Mouse (Mus musculus) hindbrain, embryonic 12.5 days (tissue): ENCODE data around the gene Snrnp200. TPM values are rescaled to one million over a fixed set of nuclear protein-coding genes. Genes with fewer than 3 reads are reported as not detected.
A peak's percentile ranks its signal among the peaks of the same experiment; 100 is the strongest.

Experiments used
- ATAC-seq: fragments of 200-750 bp; cut with Nextera tagmentation; 2 replicates; pipeline ENCODE4 v1.8.0; 2017; ENCODE audit warnings: moderate TSS enrichment; ENCODE audit not compliant: low FRiP score
- H3K27ac ChIP-seq: fragments of 300-500 bp; sonication (generic); 2 replicates; pipeline ENCODE4 v1.5.1; 2016; ENCODE audit warnings: mild to moderate bottlenecking
- H3K27me3 ChIP-seq: fragments of 300-500 bp; sonication (generic); 2 replicates; pipeline ENCODE4 v1.6.1; 2016; ENCODE audit warnings: mild to moderate bottlenecking
- H3K36me3 ChIP-seq: fragments of 300-500 bp; sonication (generic); 2 replicates; pipeline ENCODE4 v1.6.1; 2016; ENCODE audit warnings: mild to moderate bottlenecking
- H3K4me1 ChIP-seq: fragments of 300-500 bp; sonication (generic); 2 replicates; pipeline ENCODE4 v1.6.1; 2016
- H3K4me2 ChIP-seq: fragments of 300-500 bp; sonication (generic); replicated peaks from 2 replicates; pipeline ENCODE4 v1.6.1; 2016; ENCODE audit warnings: mild to moderate bottlenecking
- H3K4me3 ChIP-seq: fragments of 300-500 bp; sonication (generic); 2 replicates; pipeline ENCODE4 v1.5.1; 2016; ENCODE audit warnings: mild to moderate bottlenecking
- H3K9ac ChIP-seq: fragments of 300-500 bp; sonication (generic); 2 replicates; pipeline ENCODE4 v1.6.1; 2016; ENCODE audit warnings: mild to moderate bottlenecking, moderate library complexity
- H3K9me3 ChIP-seq: fragments of 300-500 bp; sonication (generic); replicated peaks from 2 replicates; pipeline ENCODE4 v1.6.1; 2016; ENCODE audit warnings: mild to moderate bottlenecking
- WGBS: fragments of 180-500 bp; shearing (Covaris S2); methylation state at CpG from one replicate; pipeline ENCODE4 v1.1.7; 2016; 5-methylcytosine and 5-hydroxymethylcytosine counted together
- polyA plus RNA-seq: library from polyadenylated mRNA; unstranded; fragments of >200 nt; fragmentation: Nextera tagmentation; extraction: Ambion mirVana; gene quantifications from 2 replicates; pipeline ENCODE4 v1.2.1, GENCODE M21; 2016

Gene Snrnp200
- polyA plus RNA-seq, 1 experiment from 2014 or later: 86.8 TPM

DNA sequence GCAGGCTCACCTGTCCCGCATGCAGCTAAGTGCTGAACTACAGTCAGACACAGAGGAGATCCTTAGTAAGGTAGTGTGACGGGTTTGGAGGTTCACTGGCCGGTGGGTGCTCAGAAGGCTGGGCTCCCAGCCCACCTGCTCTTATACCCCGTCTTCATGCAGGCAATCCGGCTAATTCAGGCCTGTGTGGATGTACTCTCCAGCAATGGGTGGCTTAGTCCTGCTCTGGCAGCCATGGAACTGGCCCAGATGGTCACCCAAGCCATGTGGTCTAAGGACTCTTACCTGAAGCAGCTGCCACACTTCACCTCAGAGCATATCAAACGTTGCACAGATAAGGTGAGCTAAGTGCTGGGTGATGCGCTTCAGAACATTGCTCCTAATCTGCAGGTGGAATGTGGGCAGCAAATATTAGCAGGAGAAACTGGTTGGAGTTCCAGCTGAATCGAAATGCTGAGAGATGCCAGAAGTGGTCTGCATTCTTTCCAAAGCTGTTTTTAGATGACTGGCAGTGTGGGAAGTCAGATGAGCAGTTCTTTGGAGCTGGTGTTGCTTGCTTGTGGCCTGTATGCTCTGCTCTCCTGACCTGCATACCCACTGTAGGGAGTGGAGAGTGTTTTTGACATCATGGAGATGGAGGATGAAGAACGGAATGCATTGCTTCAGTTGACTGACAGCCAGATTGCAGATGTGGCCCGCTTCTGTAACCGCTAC, 29.9 kb downstream of the Snrnp200 start:
- Histone ChIP-seq H3K4me1 (no peaks in the 10 kb centered on the region), H3K36me3 (peaks cover 93% of the 10 kb centered on the region), H3K4me3 (no peak overlapping the region), H3K4me2 (no peak overlapping the region), H3K27ac (no peak overlapping the region), H3K9me3 (no peaks in the 10 kb centered on the region), H3K9ac (no peak overlapping the region), H3K27me3 (no peaks in the 10 kb centered on the region)
- ATAC-seq: no peak
- WGBS: 94% methylated on average over 11 of the region's 11 CpGs

- no peaks in the 10 kb centered on the region for H3K27me3 ChIP-seq
- H3K9me3 ChIP-seq: no peaks in the 10 kb centered on the region
- no peak overlapping the region for H3K27ac ChIP-seq
- H3K9ac ChIP-seq: no peak overlapping the region
- ATAC-seq: no peak
- WGBS: 95% methylated on average over 2 of the region's 2 CpGs
- peaks cover 88% of the 10 kb centered on the region for H3K36me3 ChIP-seq
- H3K4me3 ChIP-seq: no peak overlapping the region
- no peaks in the 10 kb centered on the region for H3K4me1 ChIP-seq
- no peak overlapping the region for H3K4me2 ChIP-seq
These were observed 31.9 kb downstream of the Snrnp200 start for GRCm38 (mm10) chr2:127240065-127240464.

DNA sequence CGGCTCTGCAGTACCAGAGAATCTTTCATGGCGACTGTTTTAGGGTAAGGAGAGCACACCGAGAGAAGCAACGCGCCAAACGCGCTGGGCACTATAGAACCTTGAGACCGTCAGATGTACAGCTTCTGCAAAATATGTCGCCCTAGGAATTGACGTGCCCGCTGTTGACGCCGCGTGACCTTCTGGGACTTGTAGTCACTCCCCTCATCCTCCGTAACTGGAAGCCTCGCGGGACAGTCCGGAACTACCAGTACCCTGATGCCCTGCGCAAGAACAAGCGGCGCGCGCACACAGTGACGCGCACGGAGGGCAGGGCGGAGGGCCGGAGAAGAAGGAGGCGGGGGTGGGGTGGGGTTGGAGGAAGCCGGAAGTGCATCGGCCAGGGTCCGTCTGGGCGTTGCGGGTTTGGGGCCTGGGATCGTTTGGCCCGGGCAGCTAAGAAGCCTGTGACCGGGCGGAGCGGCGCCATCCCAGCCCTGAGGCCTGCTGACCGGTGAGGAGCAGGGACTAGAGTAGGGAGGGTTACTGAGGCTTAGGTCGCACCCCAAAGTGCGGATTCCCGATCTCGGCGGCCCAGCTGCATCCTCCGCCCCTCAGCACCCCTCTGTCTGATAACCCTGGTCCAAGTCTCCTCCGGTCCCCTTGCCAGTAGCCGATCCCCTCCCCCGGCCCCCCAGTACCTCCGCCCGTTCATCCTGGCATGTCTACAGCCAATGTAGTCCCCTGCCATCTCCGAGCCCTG, 39.6 kb downstream of the Snrnp200 start, which contains the start of the genes Ciao1 and Tmem127:
Gene Ciao1 (minus strand): TSS at position 225 of the 742 bp plus-strand sequence.
Gene Tmem127 (plus strand): TSS at position 317 of the 742 bp plus-strand sequence.
- Histone ChIP-seq H3K4me3 (peak within 1 kb of the TSS; percentile 96), H3K4me1 (peaks cover 18% of the 10 kb centered on the region), H3K4me2 (peak within 1 kb of the TSS; percentile 97), H3K27ac (peak within 1 kb of the TSS; percentile 81), H3K27me3 (no peaks in the 10 kb centered on the region), H3K36me3 (peaks cover 32% of the 10 kb centered on the region), H3K9me3 (no peaks in the 10 kb centered on the region), H3K9ac (peak within 1 kb of the TSS; percentile 94)
- ATAC-seq: peak; percentile 98
- WGBS: under 1% methylated on average over 53 of the region's 53 CpGs

DNA sequence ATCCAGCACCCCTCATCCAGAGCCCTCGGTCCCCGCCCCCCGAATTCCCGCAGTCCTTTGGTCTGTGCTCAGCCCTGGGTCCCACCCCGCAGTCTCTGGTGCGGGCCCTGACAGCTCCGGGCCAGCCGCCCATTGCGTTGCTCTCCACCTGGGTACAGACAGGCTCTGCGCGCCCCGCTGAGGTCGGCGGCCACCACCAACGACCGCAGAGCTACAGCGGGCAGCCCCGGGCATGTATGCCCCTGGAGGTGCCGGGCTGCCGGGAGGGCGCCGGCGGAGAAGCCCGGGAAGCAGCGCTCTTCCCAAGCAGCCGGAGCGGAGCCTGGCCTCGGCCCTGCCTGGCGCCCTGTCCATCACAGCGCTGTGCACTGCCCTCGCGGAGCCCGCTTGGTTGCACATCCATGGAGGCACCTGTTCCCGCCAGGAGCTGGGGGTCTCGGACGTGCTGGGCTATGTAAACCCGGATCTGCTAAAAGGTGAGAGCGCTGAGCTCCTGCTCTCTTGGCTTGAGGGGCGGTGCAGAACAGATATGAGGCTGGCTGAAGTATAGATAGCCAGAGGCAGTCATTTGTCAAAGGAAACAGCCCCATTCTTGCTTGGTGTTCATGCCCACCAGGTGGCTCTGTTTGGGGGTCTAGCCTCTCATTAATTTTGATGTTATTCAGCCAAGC, 40.3 kb downstream of the Snrnp200 start:
- Histone ChIP-seq H3K36me3 (peaks cover 29% of the 10 kb centered on the region), H3K4me3 (peak overlapping the region; percentile 96), H3K27ac (peak overlapping the region; percentile 81), H3K27me3 (no peaks in the 10 kb centered on the region), H3K9me3 (no peaks in the 10 kb centered on the region), H3K4me1 (peaks cover 18% of the 10 kb centered on the region), H3K9ac (peak overlapping the region; percentile 94), H3K4me2 (peak overlapping the region; percentile 97)
- peak; percentile 71 for ATAC-seq
- under 1% methylated on average over 39 of the region's 39 CpGs for WGBS

DNA sequence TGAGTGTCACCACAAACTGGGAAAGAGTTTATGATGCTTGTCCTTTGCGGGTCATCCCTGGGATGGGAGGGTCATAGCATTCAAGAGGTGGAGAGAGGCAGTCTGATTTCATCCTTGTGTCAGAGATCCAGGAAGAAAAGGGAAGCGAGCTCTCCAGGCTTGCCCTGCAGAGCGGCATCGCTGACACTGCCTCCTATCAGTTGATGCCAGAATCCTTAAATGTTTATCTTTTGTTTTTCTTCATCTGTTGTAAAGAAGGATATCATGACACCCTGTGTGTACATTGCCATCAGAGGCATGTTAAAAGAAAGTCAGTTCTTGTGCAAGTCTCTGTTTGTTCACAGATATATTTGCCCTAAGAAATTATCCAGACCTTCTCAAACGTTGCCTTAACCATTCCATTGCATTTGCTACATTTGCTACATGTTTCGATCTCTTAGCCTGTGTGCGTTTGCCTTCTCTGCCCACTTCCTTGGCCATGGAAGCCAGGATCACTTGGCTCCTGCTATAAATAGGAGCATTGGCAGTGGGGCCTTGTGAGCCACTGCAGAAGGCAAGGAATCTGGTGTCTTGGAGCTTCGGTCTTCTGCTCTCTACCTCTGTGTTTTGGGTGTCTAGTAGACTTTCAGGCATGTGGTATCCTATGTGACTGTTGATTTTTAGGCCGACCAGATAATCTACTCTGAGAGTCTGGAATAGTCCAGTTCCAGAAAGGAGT, 42.3 kb downstream of the Snrnp200 start:
- WGBS: 90% methylated on average over 9 of the region's 9 CpGs
- Histone ChIP-seq H3K4me3 (no peak overlapping the region), H3K27me3 (no peaks in the 10 kb centered on the region), H3K9ac (no peak overlapping the region), H3K9me3 (no peaks in the 10 kb centered on the region), H3K27ac (no peak overlapping the region), H3K36me3 (peaks cover 10% of the 10 kb centered on the region), H3K4me2 (no peak overlapping the region), H3K4me1 (peaks cover 18% of the 10 kb centered on the region)
- ATAC-seq: no peak

DNA sequence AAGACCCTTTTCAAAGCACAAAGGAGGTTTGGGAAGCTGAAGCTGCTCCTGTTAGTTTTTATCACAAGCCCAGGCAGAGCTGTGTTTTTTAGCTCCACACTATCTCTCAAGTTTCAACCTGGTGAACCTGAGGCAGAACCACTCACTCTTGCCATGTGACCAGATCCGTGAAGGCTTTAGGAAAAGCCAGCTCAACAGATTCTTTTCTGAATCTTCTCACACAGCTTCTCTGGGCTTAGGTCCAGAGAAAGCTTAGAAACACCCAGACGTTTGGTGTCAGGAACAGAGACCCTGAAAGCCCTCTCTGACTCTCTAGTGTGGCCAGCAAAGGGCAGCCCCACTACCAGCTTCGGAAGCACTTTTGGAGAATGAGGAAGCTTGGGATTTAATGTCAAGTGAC, 43.3 kb downstream of the Snrnp200 start:
- WGBS: 92% methylated on average over 3 of the region's 3 CpGs
- Histone ChIP-seq H3K4me3 (no peak overlapping the region), H3K9me3 (no peaks in the 10 kb centered on the region), H3K27me3 (no peaks in the 10 kb centered on the region), H3K27ac (no peak overlapping the region), H3K36me3 (peaks cover 7% of the 10 kb centered on the region), H3K4me2 (no peak overlapping the region), H3K9ac (no peak overlapping the region), H3K4me1 (peaks cover 17% of the 10 kb centered on the region)
- no peak for ATAC-seq

- Histone ChIP-seq H3K36me3 (peaks cover 11% of the 10 kb centered on the region), H3K27ac (no peak overlapping the region), H3K27me3 (no peaks in the 10 kb centered on the region), H3K9ac (no peak overlapping the region), H3K4me2 (no peak overlapping the region), H3K9me3 (no peaks in the 10 kb centered on the region), H3K4me1 (peaks cover 12% of the 10 kb centered on the region), H3K4me3 (no peak overlapping the region)
- WGBS: 85% methylated on average over 3 of the region's 3 CpGs
- ATAC-seq: no peak
These were observed 43.8 kb downstream of the Snrnp200 start for GRCm38 (mm10) chr2:127251880-127252527.

GRCm38 (mm10) chr2:127252787-127253186, 44.6 kb downstream of the Snrnp200 start:
- Histone ChIP-seq H3K4me1 (peaks cover 11% of the 10 kb centered on the region), H3K27ac (no peak overlapping the region), H3K27me3 (no peaks in the 10 kb centered on the region), H3K9me3 (no peaks in the 10 kb centered on the region), H3K4me2 (no peak overlapping the region), H3K9ac (no peak overlapping the region), H3K36me3 (peaks cover 19% of the 10 kb centered on the region), H3K4me3 (no peak overlapping the region)
- WGBS: 88% methylated on average over 5 of the region's 5 CpGs
- ATAC-seq: no peak

DNA sequence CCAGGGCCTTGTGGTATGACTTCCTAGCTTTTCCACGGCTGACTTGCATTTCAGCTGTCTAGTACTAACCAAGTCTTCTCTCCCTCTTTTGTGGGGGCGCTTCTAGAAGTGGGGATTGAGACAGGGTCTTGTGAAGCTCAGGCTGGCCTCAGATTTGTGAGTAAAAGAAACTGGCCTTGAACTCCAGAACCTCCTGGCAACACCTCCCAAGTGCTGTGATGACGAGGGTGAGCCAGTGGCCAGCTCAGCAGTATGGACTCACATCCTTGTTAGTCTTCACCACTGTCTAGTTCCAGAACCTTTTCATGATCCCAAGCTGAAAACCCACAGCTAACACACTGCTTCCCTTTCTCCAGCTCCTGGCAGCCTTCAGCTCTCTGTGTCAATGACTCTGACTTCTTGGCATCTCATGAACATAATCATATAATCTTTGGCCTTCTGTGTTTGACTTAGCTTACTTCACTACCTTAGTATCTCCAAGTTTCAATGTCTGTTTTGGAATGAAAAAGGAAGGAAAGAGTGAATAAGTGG, 46.5 kb downstream of the Snrnp200 start:
- no peak for ATAC-seq
- H3K36me3 ChIP-seq: peaks cover 37% of the 10 kb centered on the region
- 90% methylated on average over 3 of the region's 3 CpGs for whole genome bisulfite sequencing

DNA sequence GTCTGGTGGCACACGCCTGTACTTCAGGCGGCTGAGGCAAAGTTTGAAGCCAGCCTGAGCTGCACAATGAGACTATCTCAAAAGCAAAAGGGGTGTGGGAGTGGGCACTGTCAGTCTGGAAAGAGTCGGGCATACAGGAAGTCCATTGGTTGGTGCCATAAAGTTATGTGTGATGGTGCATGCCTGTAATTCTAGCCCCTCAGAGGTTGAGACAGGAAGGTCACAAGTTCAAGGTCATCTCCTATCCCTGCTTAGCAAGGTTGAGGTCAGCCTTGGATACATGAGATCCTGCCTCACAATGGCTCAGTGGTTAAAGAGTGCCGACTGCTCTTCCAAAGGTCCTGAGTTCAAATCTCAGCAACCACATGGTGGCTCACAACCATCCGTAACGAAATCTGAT, 47.1 kb downstream of the Snrnp200 start:
- Histone ChIP-seq H3K4me3 (no peak overlapping the region), H3K36me3 (peaks cover 43% of the 10 kb centered on the region), H3K9ac (no peak overlapping the region), H3K4me2 (no peak overlapping the region), H3K4me1 (no peaks in the 10 kb centered on the region; the same call in 1 of the 2 replicates), H3K27me3 (no peaks in the 10 kb centered on the region), H3K27ac (no peak overlapping the region), H3K9me3 (no peaks in the 10 kb centered on the region)
- ATAC-seq: no peak
- WGBS: 89% methylated on average over 6 of the region's 6 CpGs

More for the DNA sequence above, 46.5 kb downstream of the Snrnp200 start:
- Histone ChIP-seq H3K9ac (no peak overlapping the region), H3K4me2 (no peak overlapping the region), H3K4me3 (no peak overlapping the region), H3K9me3 (no peaks in the 10 kb centered on the region), H3K27ac (no peak overlapping the region), H3K27me3 (no peaks in the 10 kb centered on the region), H3K4me1 (peaks cover under 1% of the 10 kb centered on the region; the same call in 1 of the 2 replicates)

DNA sequence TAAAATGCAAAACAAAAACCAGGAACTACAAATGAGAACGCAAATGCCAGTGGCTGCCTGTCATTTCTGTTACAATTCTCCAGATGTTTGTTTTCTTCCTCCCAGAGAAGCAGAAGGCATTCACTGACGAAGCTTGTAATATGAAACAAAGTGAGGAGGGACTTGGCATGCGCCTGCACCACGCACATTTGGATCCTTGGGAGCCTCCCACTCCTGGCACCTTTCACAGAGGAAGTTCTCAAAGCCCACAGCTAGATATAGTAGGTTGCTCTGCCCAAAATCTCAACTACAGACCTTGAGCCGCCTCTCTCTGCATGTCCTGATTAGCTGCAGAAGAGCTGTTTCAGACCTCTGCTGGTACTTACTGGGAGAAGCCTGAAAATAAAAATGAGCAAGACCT, 51.2 kb downstream of the Snrnp200 start:
- Histone ChIP-seq H3K4me1 (no peaks in the 10 kb centered on the region), H3K36me3 (peaks cover 43% of the 10 kb centered on the region), H3K27me3 (no peaks in the 10 kb centered on the region), H3K9ac (no peak overlapping the region), H3K27ac (no peak overlapping the region), H3K4me2 (no peak overlapping the region), H3K4me3 (no peak overlapping the region), H3K9me3 (no peaks in the 10 kb centered on the region)
- WGBS: 89% methylated on average over 5 of the region's 5 CpGs
- ATAC-seq: no peak
